ENCODE assay signal across 16 mouse cellular contexts in genomic region chr8:118239186-118239585, GRCm38 (mm10). TPM values are rescaled to one million over a fixed set of nuclear protein-coding genes. Genes with fewer than 3 reads are reported as not detected.
DNase-seq lines count a peak whose midpoint lies in the region.
"Had no signal": no experiment of that assay in that cellular context is flagged by ENCODE, and none has a peak within 500 bp of the region (broad histone marks: within the 10 kb centered on the region; RNA-seq: fewer than 3 reads in every experiment).

No protein-coding gene starts in this region.

- DNase-seq in 3134 (ENCODE audit: extremely low read depth, insufficient read length, low spot score) (peak; percentile 45), 3T3-L1 (ENCODE audit: low read depth, low spot score) (peak; percentile 83)
- peak; percentile 67 for DNase-seq in adrenal gland, adult 8-10 months
- DNase-seq in adrenal gland, postnatal 36 days = peak; percentile 50 to 61
- no peak for DNase-seq in cerebellum, postnatal 10 days
- no peak for DNase-seq in layer of hippocampus, adult 9-10 months (ENCODE audit: low spot score)
- DNase-seq in kidney, postnatal 36 days = no peak
- DNase-seq: cerebellum, adult 11 months; cerebellum, adult 8-10 months; cerebellum, postnatal 25 days; gastrocnemius, postnatal 25 days; heart, postnatal 10 days; heart, postnatal 4 days; kidney, adult 11 months; kidney, adult 9 months had no signal

RNA-seq across cellular contexts. Expression of gene Cdh13, which starts 44.3 kb away (rescaled TPM):
- 10 to 100 TPM in 1 of 4 experiments, 1 to 10 TPM in 3; 6.9 to 11.9 (median 7.5) TPM for total RNA-seq in adrenal gland, adult 8-10 months (2022)
- total RNA-seq in adrenal gland, postnatal 36 days (2021) = 1 to 10 TPM; 5.9 to 6.2 TPM
- total RNA-seq: CH12.LX had no signal

Comparison
In these comparisons a context has a peak if more than half of its experiments do, and no peak if none do; other contexts are left out.
1. DNase-seq: peak in 3134 (single experiment), 3T3-L1 (single experiment), adrenal gland, adult 8-10 months (single experiment) and adrenal gland, postnatal 36 days (2 of 2); none in cerebellum, postnatal 10 days (0 of 2), layer of hippocampus, adult 9-10 months (single experiment) and kidney, postnatal 36 days (0 of 2).